Mouse (Mus musculus) stomach, embryonic 14.5 days (tissue): Measurements from ENCODE around the gene Rfk. TPM values are rescaled to one million over a fixed set of nuclear protein-coding genes. Genes with fewer than 3 reads are reported as not detected.
A peak's percentile ranks its signal among the peaks of the same experiment; 100 is the strongest.

Source experiments
- ATAC-seq: fragments of 200-750 bp; cut with Nextera tagmentation; 2 replicates; pipeline ENCODE4 v1.8.0; 2017; ENCODE audit warnings: low read depth, moderate TSS enrichment; ENCODE audit not compliant: insufficient number of reproducible peaks, insufficient read depth, low FRiP score
- H3K27ac ChIP-seq: fragments of 300-500 bp; sonication (generic); 2 replicates; pipeline ENCODE4 v1.5.1; 2014; ENCODE audit warnings: mild to moderate bottlenecking, low read length, moderate library complexity, mixed read lengths
- H3K27me3 ChIP-seq: fragments of 300-500 bp; sonication (generic); 2 replicates; pipeline ENCODE4 v1.6.1; 2014; ENCODE audit warnings: low read length, control low read depth, mixed read lengths; ENCODE audit not compliant: control insufficient read depth, insufficient read depth
- H3K36me3 ChIP-seq: fragments of 300-500 bp; sonication (generic); 2 replicates; pipeline ENCODE4 v1.6.1; 2014; ENCODE audit warnings: mild to moderate bottlenecking, control low read depth, low read length, moderate library complexity, mixed read lengths; ENCODE audit not compliant: control insufficient read depth, insufficient read depth
- H3K4me1 ChIP-seq: fragments of 300-500 bp; sonication (generic); 2 replicates; pipeline ENCODE4 v1.6.1; 2014; ENCODE audit warnings: low read length, control low read depth, mixed read lengths; ENCODE audit not compliant: control insufficient read depth, insufficient read depth
- H3K4me2 ChIP-seq: fragments of 300-500 bp; sonication (generic); replicated peaks from 2 replicates; pipeline ENCODE4 v1.6.1; 2014; ENCODE audit warnings: low read depth, low read length, control low read depth
- H3K4me3 ChIP-seq: fragments of 300-500 bp; sonication (generic); 2 replicates; pipeline ENCODE4 v1.5.1; 2014; ENCODE audit warnings: low read depth, low read length, control low read depth
- H3K9ac ChIP-seq: fragments of 300-500 bp; sonication (generic); replicated peaks from 2 replicates; pipeline ENCODE4 v1.6.1; 2014; ENCODE audit warnings: low read depth, mild to moderate bottlenecking, control low read depth, low read length, moderate library complexity, mixed read lengths
- H3K9me3 ChIP-seq: fragments of 300-500 bp; sonication (generic); 2 replicates; pipeline ENCODE4 v1.6.1; 2016; ENCODE audit warnings: low read depth, low read length, control low read depth; ENCODE audit not compliant: control insufficient read depth
- WGBS: fragments of 180-500 bp; shearing (Covaris S2); extraction: QIAGEN DNeasy Blood & Tissue Kit; methylation state at CpG from one replicate; pipeline ENCODE4 v1.1.7; 2014; 5-methylcytosine and 5-hydroxymethylcytosine counted together
- polyA plus RNA-seq: library from polyadenylated mRNA; unstranded; fragments of >200 nt; fragmentation: Nextera tagmentation; extraction: Ambion mirVana; gene quantifications from 2 replicates; pipeline ENCODE4 v1.2.1, GENCODE M21; 2014

The Rfk gene
- polyA plus RNA-seq, 1 experiment from 2014 or later = 68.2 TPM

GRCm38 (mm10) chr19:17410465-17411065 lies 16.7 kb downstream of the Rfk start:
- Histone ChIP-seq H3K4me3 (no peak overlapping the region), H3K9ac (no peak overlapping the region), H3K36me3 (no peaks in the 10 kb centered on the region), H3K9me3 (no peaks in the 10 kb centered on the region; the same call in 1 of the 2 replicates), H3K4me1 (no peaks in the 10 kb centered on the region), H3K4me2 (no peak overlapping the region), H3K27ac (peak overlapping the region; percentile 2; the same call in 1 of the 2 replicates), H3K27me3 (no peaks in the 10 kb centered on the region)
- 70% methylated on average over 5 of the region's 5 CpGs for WGBS
- ATAC-seq = no peak

- Histone ChIP-seq H3K36me3 (no peaks in the 10 kb centered on the region), H3K9me3 (no peaks in the 10 kb centered on the region), H3K4me2 (no peak overlapping the region), H3K9ac (no peak overlapping the region), H3K4me1 (no peaks in the 10 kb centered on the region), H3K4me3 (no peak overlapping the region), H3K27ac (no peak overlapping the region), H3K27me3 (no peaks in the 10 kb centered on the region)
- 46% methylated on average over 4 of the region's 4 CpGs for WGBS
- no peak for ATAC-seq
Measured at GRCm38 (mm10) chr19:17412915-17413459, 19.1 kb downstream of the Rfk start.

- Histone ChIP-seq H3K4me1 (no peaks in the 10 kb centered on the region), H3K9me3 (no peaks in the 10 kb centered on the region), H3K9ac (no peak overlapping the region), H3K27ac (no peak overlapping the region), H3K4me2 (no peak overlapping the region), H3K36me3 (no peaks in the 10 kb centered on the region), H3K4me3 (no peak overlapping the region), H3K27me3 (no peaks in the 10 kb centered on the region)
- 59% methylated on average over 1 of the region's 1 CpGs for WGBS
- ATAC-seq = no peak
Measured at GRCm38 (mm10) chr19:17417855-17418254, 24.0 kb downstream of the Rfk start.

- H3K4me1 ChIP-seq = no peaks in the 10 kb centered on the region
- no peak for ATAC-seq
- no peak overlapping the region for H3K4me3 ChIP-seq
- no peaks in the 10 kb centered on the region for H3K27me3 ChIP-seq
- no peak overlapping the region for H3K4me2 ChIP-seq
- no peaks in the 10 kb centered on the region for H3K36me3 ChIP-seq
- no peak overlapping the region for H3K9ac ChIP-seq
- 74% methylated on average over 3 of the region's 3 CpGs for WGBS
- no peaks in the 10 kb centered on the region for H3K9me3 ChIP-seq
- no peak overlapping the region for H3K27ac ChIP-seq
Measured at GRCm38 (mm10) chr19:17423306-17423705, 29.5 kb downstream of the Rfk start.

GRCm38 (mm10) chr19:17427824-17428560 lies 34.1 kb downstream of the Rfk start:
- Histone ChIP-seq H3K9me3 (no peaks in the 10 kb centered on the region), H3K36me3 (no peaks in the 10 kb centered on the region), H3K9ac (no peak overlapping the region), H3K4me1 (no peaks in the 10 kb centered on the region), H3K27me3 (no peaks in the 10 kb centered on the region), H3K27ac (no peak overlapping the region), H3K4me2 (no peak overlapping the region), H3K4me3 (no peak overlapping the region)
- 91% methylated on average over 2 of the region's 2 CpGs for WGBS
- ATAC-seq = no peak

GRCm38 (mm10) chr19:17428561-17428914 lies 34.7 kb downstream of the Rfk start:
- ATAC-seq = no peak
- 85% methylated on average over 2 of the region's 2 CpGs for WGBS
- Histone ChIP-seq H3K9me3 (no peaks in the 10 kb centered on the region), H3K4me3 (no peak overlapping the region), H3K27me3 (no peaks in the 10 kb centered on the region), H3K4me1 (no peaks in the 10 kb centered on the region), H3K4me2 (no peak overlapping the region), H3K9ac (no peak overlapping the region), H3K27ac (no peak overlapping the region), H3K36me3 (no peaks in the 10 kb centered on the region)

GRCm38 (mm10) chr19:17436651-17437050 lies 42.8 kb downstream of the Rfk start:
- Histone ChIP-seq H3K36me3 (no peaks in the 10 kb centered on the region), H3K9me3 (no peaks in the 10 kb centered on the region), H3K4me2 (no peak overlapping the region), H3K9ac (no peak overlapping the region), H3K4me3 (no peak overlapping the region), H3K27ac (no peak overlapping the region), H3K4me1 (no peaks in the 10 kb centered on the region), H3K27me3 (no peaks in the 10 kb centered on the region)
- 91% methylated on average over 1 of the region's 1 CpGs for WGBS
- ATAC-seq = no peak

GRCm38 (mm10) chr19:17439476-17440189 lies 45.8 kb downstream of the Rfk start:
- no peaks in the 10 kb centered on the region for H3K27me3 ChIP-seq
- no peaks in the 10 kb centered on the region for H3K9me3 ChIP-seq
- ATAC-seq = no peak
- H3K4me2 ChIP-seq = no peak overlapping the region
- 61% methylated on average over 4 of the region's 4 CpGs for WGBS
- no peak overlapping the region for H3K4me3 ChIP-seq
- H3K27ac ChIP-seq = no peak overlapping the region
- H3K36me3 ChIP-seq = no peaks in the 10 kb centered on the region
- H3K9ac ChIP-seq = no peak overlapping the region
- no peaks in the 10 kb centered on the region for H3K4me1 ChIP-seq
